Mouse (Mus musculus) neural tube, embryonic 12.5 days (tissue): ENCODE data around the gene Cbr2. TPM values are rescaled to one million over a fixed set of nuclear protein-coding genes. Genes with fewer than 3 reads are reported as not detected.

Experiments
- ATAC-seq: fragments of 200-750 bp; cut with Nextera tagmentation; 2 replicates; pipeline ENCODE4 v1.8.0; 2017; ENCODE audit warnings: low read depth, mild to moderate bottlenecking, moderate TSS enrichment, moderate library complexity; ENCODE audit not compliant: low FRiP score
- H3K27ac ChIP-seq: fragments of 300-500 bp; sonication (generic); 2 replicates; pipeline ENCODE4 v1.5.1; 2016
- H3K27me3 ChIP-seq: fragments of 300-500 bp; sonication (generic); replicated peaks from 2 replicates; pipeline ENCODE4 v1.6.1; 2016; ENCODE audit warnings: mild to moderate bottlenecking
- H3K36me3 ChIP-seq: fragments of 300-500 bp; sonication (generic); 2 replicates; pipeline ENCODE4 v1.6.1; 2016; ENCODE audit warnings: mild to moderate bottlenecking
- H3K4me1 ChIP-seq: fragments of 300-500 bp; sonication (generic); 2 replicates; pipeline ENCODE4 v1.6.1; 2016
- H3K4me2 ChIP-seq: fragments of 300-500 bp; sonication (generic); replicated peaks from 2 replicates; pipeline ENCODE4 v1.6.1; 2016; ENCODE audit warnings: mild to moderate bottlenecking
- H3K4me3 ChIP-seq: fragments of 300-500 bp; sonication (generic); 2 replicates; pipeline ENCODE4 v1.5.1; 2016
- H3K9ac ChIP-seq: fragments of 300-500 bp; sonication (generic); 2 replicates; pipeline ENCODE4 v1.6.1; 2016; ENCODE audit warnings: mild to moderate bottlenecking
- H3K9me3 ChIP-seq: fragments of 300-500 bp; sonication (generic); 2 replicates; pipeline ENCODE4 v1.6.1; 2016; ENCODE audit warnings: mild to moderate bottlenecking
- WGBS: fragments of 180-500 bp; shearing (Covaris S2); methylation state at CpG from one replicate; pipeline ENCODE4 v1.1.7; 2016; 5-methylcytosine and 5-hydroxymethylcytosine counted together
- polyA plus RNA-seq: library from polyadenylated mRNA; unstranded; fragments of >200 nt; fragmentation: Nextera tagmentation; extraction: Ambion mirVana; gene quantifications from 2 replicates; pipeline ENCODE4 v1.2.1, GENCODE M21; 2016

Cbr2 gene
- polyA plus RNA-seq, 1 experiment from 2014 or later, result 1.6 TPM

DNA sequence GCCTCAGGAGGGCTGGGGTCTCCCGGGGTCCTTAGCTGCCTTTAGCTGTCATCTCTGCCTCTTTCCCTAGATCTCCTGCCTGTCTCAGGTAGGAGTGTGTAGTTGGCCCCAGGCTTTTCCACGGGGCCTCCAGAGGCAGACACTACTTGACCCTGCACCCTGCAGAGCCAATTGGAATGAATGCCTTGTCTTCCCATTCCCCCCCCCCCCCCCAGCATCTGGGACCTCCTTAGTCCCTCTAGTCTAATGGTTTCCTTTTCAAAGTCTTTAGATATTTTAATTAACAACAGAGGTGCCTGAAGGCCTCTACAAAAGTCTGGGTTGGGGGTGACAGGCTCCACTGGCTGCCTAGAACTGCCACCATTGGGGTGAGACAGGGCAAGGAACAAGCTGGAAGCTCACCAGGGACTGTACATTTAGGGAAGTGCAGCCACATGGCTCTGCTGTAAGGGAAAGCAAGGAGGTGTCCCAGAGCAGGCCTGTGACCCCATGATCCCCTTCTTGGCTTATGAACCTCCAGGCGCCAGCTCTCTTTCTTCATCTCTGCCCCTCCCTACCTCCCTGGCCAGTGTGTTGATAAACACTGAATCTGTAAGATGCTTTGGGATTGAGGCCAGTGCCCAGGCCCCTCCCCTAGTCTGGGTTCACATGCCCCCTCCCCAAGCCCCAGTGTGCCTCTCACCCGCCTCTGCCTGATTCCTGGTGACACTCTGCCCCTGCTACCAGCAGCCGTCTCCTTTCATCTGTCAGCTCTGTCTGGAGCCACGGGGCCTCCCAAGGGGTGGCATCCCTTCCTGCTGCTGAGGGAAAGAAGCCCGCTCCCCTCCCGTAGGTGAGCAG lies 27.2 kb downstream of the Cbr2 start:
- Histone ChIP-seq H3K27me3 (no peaks in the 10 kb centered on the region), H3K9ac (peak overlapping the region; percentile 45; the same call in 1 of the 2 replicates), H3K4me2 (peak overlapping the region; percentile 4; the same call in 1 of the 2 replicates), H3K4me3 (no peak overlapping the region), H3K36me3 (peaks cover 46% of the 10 kb centered on the region), H3K9me3 (no peaks in the 10 kb centered on the region), H3K4me1 (peaks cover 34% of the 10 kb centered on the region), H3K27ac (no peak overlapping the region)
- 18% methylated on average over 8 of the region's 8 CpGs for WGBS
- no peak for ATAC-seq

DNA sequence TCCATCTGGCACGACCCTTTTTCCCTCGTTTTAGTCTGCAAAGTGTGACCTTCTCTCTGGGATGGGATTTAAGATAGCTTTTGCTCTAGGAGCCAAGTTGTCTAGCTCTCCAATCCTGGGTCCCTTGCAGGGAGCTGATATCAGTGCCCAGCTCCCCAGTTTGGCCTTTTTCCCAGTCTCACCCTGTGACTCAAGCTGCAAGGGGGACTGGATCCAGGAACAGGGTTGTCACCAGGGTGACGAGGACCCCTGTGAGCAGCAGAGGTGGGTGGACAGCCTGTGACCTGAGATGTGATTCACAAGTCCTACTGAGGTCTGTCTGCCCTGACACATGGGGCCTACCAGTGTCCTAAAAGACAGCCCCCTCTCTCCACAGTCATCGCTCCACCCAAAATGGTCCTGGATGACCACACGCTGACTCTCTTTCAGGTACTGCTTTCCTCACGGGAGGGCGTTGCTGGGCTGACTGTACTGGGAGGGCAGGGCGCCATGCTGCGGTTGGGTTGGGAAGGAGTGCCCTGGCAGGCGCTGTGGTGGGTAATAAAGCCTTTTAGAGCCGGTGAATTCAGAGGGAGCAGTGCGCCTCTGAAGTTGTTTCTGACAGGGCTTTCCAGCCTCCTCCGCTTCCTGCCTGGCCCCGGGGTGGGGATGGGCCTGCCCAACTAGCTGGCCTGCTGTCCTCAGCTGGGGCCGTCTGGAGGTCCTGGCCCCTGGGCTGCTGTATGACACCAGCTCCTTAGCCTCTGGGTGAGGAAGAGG lies 28.0 kb downstream of the Cbr2 start:
- H3K36me3 ChIP-seq, result peaks cover 43% of the 10 kb centered on the region
- no peak overlapping the region for H3K27ac ChIP-seq

DNA sequence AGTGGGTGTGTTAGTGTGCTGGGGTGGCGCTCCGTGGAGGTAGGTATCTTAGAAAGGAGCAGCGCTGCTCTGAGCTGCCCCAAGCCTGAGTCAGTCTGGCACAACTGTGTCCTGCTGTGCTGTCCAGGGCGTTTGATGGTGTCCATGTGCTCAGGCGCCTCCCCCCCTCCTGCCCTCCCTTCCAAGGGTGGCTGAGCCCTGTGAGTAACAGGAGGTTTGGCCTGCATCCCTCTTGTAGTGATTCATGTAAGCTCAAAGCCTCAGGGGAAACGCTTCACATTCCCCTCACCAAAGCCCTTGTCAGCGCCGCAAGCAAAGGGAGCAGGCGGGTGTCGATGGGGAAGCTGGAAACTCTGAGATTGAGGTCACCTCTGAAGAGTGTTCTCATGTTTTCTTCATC lies 34.2 kb downstream of the Cbr2 start:
- H3K27me3 ChIP-seq, result no peaks in the 10 kb centered on the region
- no peak for ATAC-seq
- H3K9me3 ChIP-seq, result no peaks in the 10 kb centered on the region
- no peak overlapping the region for H3K9ac ChIP-seq
- peaks cover 55% of the 10 kb centered on the region for H3K36me3 ChIP-seq
- peaks cover 20% of the 10 kb centered on the region for H3K4me1 ChIP-seq
- no peak overlapping the region for H3K4me3 ChIP-seq
- H3K27ac ChIP-seq, result no peak overlapping the region
- no peak overlapping the region for H3K4me2 ChIP-seq
- 62% methylated on average over 10 of the region's 10 CpGs for WGBS

More for the DNA sequence above, 28.0 kb downstream of the Cbr2 start:
- Histone ChIP-seq H3K4me2 (no peak overlapping the region; the same call in 1 of the 2 replicates), H3K9ac (0 out of 2 replicates have a peak overlapping the region, but pooled peaks have one; percentile 13), H3K4me3 (no peak overlapping the region), H3K27me3 (no peaks in the 10 kb centered on the region), H3K4me1 (peaks cover 34% of the 10 kb centered on the region), H3K9me3 (no peaks in the 10 kb centered on the region)
- 22% methylated on average over 15 of the region's 15 CpGs for WGBS
- no peak for ATAC-seq

DNA sequence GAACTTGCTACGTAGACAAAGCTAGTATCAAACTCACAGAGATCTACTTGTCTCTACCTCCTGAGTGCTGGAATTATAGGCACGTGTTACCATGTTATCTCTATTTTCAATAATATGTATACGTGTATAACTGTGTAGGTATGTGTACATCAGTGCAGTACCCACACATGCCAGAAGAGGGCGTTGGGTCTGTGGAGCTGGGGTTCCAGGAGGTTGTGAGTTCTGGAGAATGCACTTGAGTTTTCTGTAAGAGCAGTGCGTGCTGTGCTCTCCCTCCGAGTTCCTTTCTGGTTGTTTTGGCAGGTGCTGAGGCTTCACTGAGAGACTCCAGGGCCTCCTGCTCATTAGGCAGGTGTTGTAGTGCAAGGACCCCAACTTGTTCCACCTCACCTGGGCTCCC lies 35.3 kb downstream of the Cbr2 start:
- 88% methylated on average over 6 of the region's 6 CpGs for WGBS
- Histone ChIP-seq H3K9me3 (no peaks in the 10 kb centered on the region), H3K4me1 (peaks cover 20% of the 10 kb centered on the region), H3K36me3 (peaks cover 53% of the 10 kb centered on the region), H3K9ac (no peak overlapping the region), H3K27ac (no peak overlapping the region), H3K4me2 (no peak overlapping the region), H3K4me3 (no peak overlapping the region), H3K27me3 (no peaks in the 10 kb centered on the region)
- ATAC-seq, result no peak

DNA sequence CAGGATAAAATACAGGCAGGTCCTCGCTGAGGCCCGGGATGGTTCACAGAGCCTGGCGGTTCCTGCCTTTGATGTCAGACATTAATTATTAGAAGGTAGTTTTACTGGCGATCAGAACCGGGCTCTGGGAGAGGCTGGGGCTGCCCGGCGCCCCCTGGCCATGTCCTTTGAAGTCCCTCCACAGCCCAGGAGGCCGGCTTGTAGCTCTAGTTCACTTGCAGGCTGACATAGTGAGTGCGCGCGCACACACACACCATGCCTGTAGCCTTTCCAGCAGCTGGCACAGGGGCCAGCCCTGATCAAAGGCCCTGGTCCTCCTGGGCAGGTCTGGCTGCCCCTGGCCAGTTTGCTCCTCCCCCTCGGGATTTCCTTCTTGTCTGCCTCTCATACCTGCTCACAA lies 36.3 kb downstream of the Cbr2 start:
- H3K9me3 ChIP-seq, result no peaks in the 10 kb centered on the region
- no peak overlapping the region for H3K27ac ChIP-seq
- 9% methylated on average over 12 of the region's 12 CpGs for WGBS
- peaks cover 20% of the 10 kb centered on the region for H3K4me1 ChIP-seq
- ATAC-seq, result peak; percentile 79
- H3K9ac ChIP-seq, result peak overlapping the region; percentile 29; the same call in 1 of the 2 replicates
- peak overlapping the region; percentile 28; the same call in 1 of the 2 replicates for H3K4me2 ChIP-seq
- H3K4me3 ChIP-seq, result no peak overlapping the region
- no peaks in the 10 kb centered on the region for H3K27me3 ChIP-seq
- peaks cover 46% of the 10 kb centered on the region for H3K36me3 ChIP-seq

DNA sequence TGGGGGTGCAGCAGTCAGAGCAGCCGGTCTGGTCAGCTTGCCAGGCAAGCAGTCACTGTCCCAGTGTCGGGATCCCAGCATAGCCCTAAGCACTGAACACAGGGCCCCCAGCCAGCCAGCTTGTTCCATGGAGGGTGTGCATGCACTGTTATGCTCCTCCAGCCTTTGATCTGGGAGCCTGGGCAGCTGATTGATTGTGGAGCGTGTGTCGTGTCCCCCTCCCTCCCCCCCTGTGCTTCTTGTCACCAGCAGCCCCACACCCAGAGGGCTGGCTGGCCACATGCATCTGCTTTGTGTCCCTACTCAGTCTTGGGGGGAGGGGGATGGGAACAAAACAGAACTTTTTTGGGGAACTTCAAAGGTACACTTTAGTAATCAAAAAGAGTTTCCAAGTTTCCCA lies 36.7 kb downstream of the Cbr2 start:
- WGBS, result 3% methylated on average over 4 of the region's 4 CpGs
- H3K36me3 ChIP-seq, result peaks cover 47% of the 10 kb centered on the region
- H3K4me3 ChIP-seq, result no peak overlapping the region
- peak overlapping the region; percentile 50; the same call in 1 of the 2 replicates for H3K27ac ChIP-seq
- 0 out of 2 replicates have a peak overlapping the region, but pooled peaks have one; percentile 1 for H3K9ac ChIP-seq
- H3K4me1 ChIP-seq, result peaks cover 20% of the 10 kb centered on the region
- no peaks in the 10 kb centered on the region for H3K9me3 ChIP-seq
- H3K4me2 ChIP-seq, result peak overlapping the region; percentile 28; the same call in 1 of the 2 replicates
- ATAC-seq, result peak; percentile 83
- no peaks in the 10 kb centered on the region for H3K27me3 ChIP-seq

DNA sequence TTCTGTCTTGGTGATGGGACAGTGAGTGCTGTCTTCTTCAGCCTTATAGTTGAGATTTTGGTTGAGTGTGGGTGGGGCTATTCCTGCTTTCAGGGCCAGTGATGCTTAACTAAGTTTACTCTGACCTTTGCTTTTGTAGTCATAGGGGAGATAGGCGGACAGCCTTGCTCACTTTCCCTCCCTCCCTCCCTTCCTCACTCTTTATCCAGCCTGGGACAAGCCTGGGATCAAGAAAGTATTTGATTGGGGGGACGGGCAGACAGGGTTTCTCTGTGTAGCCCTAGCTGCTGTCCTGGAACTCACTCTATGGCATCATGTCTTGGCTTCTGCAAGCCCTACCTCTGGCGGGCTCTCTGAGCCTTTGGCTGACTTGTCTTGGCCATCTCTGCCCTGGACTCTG lies 38.5 kb downstream of the Cbr2 start:
- Histone ChIP-seq H3K9me3 (no peaks in the 10 kb centered on the region), H3K9ac (no peak overlapping the region; the same call in 1 of the 2 replicates), H3K27ac (no peak overlapping the region), H3K27me3 (no peaks in the 10 kb centered on the region), H3K4me1 (peaks cover 20% of the 10 kb centered on the region), H3K36me3 (peaks cover 48% of the 10 kb centered on the region), H3K4me2 (no peak overlapping the region), H3K4me3 (no peak overlapping the region)
- WGBS, result 68% methylated on average over 3 of the region's 3 CpGs
- no peak for ATAC-seq

DNA sequence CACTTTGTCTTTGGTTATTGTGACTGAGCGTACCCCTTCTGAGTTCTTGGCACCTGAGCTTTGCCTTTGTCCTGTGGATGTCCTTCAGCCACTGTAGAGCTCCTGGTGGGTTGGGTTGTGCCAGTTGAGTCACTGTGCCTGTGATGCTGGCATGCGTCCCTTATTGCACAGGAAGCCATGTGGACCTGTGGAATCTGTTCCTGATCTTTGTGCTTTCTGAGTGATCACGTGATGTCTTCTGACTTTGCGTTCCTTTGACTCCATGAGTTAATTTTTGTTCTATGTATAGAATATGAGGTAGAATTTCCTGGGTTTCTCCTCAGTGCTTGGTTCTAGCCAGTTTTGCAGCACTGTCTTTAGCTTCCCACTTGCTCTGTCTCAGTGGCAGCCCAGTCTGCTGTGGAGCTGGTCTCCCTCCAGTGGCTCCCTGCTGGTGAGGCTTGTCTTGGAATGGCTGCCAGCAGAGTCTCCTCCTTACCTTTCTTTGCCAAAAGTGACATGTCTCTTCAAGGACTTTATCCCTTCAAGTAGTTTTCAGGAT lies 39.4 kb downstream of the Cbr2 start:
- no peak overlapping the region for H3K9ac ChIP-seq
- peaks cover 56% of the 10 kb centered on the region for H3K36me3 ChIP-seq
- no peaks in the 10 kb centered on the region for H3K9me3 ChIP-seq
- H3K27me3 ChIP-seq, result no peaks in the 10 kb centered on the region
- no peak overlapping the region for H3K4me2 ChIP-seq
- H3K4me3 ChIP-seq, result no peak overlapping the region
- 92% methylated on average over 4 of the region's 4 CpGs for WGBS
- no peak for ATAC-seq
- H3K4me1 ChIP-seq, result peaks cover 20% of the 10 kb centered on the region
- H3K27ac ChIP-seq, result no peak overlapping the region

DNA sequence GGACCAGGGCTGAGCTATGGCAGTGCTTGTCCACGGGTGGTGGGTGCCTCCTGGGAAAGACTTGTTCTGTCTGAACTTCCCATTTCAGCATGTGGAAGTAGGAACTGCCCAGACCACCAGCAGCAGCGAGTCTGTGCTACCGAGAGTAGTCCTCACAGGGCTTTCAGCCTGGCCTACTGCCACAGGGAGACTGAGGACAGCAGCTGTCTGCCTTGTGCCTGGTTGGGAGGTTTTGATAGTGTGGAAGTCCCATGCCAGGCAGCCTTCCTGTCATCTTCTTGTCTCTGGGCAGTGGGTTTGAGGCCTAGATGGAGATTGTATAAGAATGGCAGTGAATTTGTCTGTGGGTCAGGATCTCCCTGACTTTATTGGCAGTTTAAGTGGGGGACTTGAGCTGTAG lies 42.5 kb downstream of the Cbr2 start:
- Histone ChIP-seq H3K9ac (no peak overlapping the region), H3K27ac (no peak overlapping the region)
- WGBS, result 82% methylated on average over 3 of the region's 3 CpGs

DNA sequence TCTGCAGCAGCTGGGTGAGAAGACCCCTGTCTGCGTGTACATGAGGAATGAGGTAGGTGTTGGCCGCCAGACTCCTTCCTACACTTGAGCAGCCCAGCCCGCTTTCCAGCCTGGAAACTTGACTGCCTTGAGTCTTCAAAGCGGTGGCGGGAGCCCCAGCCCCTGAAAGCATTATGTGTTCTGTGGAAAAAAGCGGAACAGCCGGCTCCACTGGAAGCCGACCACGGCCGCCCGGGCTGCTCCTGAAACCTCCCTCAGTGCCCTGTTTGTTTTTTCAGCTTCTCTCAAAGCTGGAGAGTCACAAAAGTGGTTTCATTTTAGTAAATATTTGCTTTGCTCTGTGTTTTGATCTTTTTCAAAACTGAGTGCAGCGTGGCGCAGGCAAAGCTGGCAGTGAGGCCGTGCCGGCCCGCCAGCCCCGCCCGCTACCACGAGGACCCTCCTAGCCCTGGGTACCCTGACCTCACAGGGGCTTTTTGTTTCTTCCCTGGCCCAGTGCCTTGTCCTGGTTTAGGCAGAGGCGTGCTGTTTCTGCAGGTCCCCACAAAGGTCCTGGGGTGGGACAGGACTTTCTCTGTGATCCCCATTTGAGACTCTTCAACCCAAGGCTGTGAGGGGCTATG lies 45.2 kb downstream of the Cbr2 start:
- Histone ChIP-seq H3K4me3 (no peak overlapping the region), H3K27me3 (no peaks in the 10 kb centered on the region), H3K36me3 (peaks cover 71% of the 10 kb centered on the region), H3K9me3 (no peaks in the 10 kb centered on the region), H3K4me2 (no peak overlapping the region), H3K4me1 (no peaks in the 10 kb centered on the region; the same call in 1 of the 2 replicates), H3K27ac (no peak overlapping the region), H3K9ac (no peak overlapping the region)
- WGBS, result 73% methylated on average over 20 of the region's 20 CpGs
- no peak for ATAC-seq

More for the DNA sequence above, 42.5 kb downstream of the Cbr2 start:
- no peak overlapping the region for H3K4me2 ChIP-seq
- H3K4me1 ChIP-seq, result 0 out of 2 replicates have a peak, but pooled peaks cover 2% of the 10 kb centered on the region
- no peak overlapping the region for H3K4me3 ChIP-seq
- no peaks in the 10 kb centered on the region for H3K9me3 ChIP-seq
- ATAC-seq, result no peak
- H3K27me3 ChIP-seq, result no peaks in the 10 kb centered on the region
- peaks cover 69% of the 10 kb centered on the region for H3K36me3 ChIP-seq

DNA sequence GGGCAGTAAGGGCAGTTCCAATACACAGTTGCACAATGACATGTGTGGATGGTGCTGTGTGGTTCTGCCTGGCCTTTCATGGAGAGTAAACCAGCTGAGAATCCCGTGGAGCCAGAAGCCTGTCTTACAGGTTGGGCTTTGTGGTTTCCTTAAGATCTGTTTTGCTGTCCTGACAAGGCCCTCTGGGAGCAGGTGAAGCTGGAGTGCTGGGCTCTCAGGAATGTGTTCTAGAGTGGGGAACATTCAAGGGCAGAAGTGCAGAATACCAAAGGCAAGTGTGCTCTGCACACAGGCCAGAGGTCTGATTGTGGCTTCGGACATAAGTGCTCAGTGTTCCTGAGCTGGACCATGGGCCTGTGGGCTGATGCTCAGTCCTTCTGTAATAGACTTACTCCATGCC lies 47.3 kb downstream of the Cbr2 start:
- peaks cover 80% of the 10 kb centered on the region for H3K36me3 ChIP-seq
- no peak for ATAC-seq

More for the DNA sequence above, 47.3 kb downstream of the Cbr2 start:
- no peaks in the 10 kb centered on the region for H3K9me3 ChIP-seq
- no peak overlapping the region for H3K4me2 ChIP-seq
- 86% methylated on average over 2 of the region's 2 CpGs for WGBS
- H3K4me1 ChIP-seq, result no peaks in the 10 kb centered on the region; the same call in 1 of the 2 replicates
- H3K27me3 ChIP-seq, result no peaks in the 10 kb centered on the region
- H3K27ac ChIP-seq, result no peak overlapping the region
- no peak overlapping the region for H3K9ac ChIP-seq
- H3K4me3 ChIP-seq, result no peak overlapping the region
